Mouse (Mus musculus): ENCODE measurements at regions not wholly inside any gene's neighbourhood (a gene's known extent, or its start where the extent isn't known, plus 50 kb on each side); places are given as distances from the start of the nearest gene placed in this dataset.

- no peak for DNase-seq (ENCODE audit: low spot score)
These were observed 590.5 kb upstream of the Nrg3 start for GRCm38 (mm10) chr14:40063371-40063770.

- no peak for DNase-seq (ENCODE audit: low spot score)
These were observed 569.0 kb upstream of the Nrg3 start for GRCm38 (mm10) chr14:40041879-40042278.

- no peak for DNase-seq (ENCODE audit: low spot score)
These were observed 563.3 kb upstream of the Nrg3 start for GRCm38 (mm10) chr14:40036173-40036572.

- no peak for DNase-seq (ENCODE audit: low spot score)
These were observed 542.4 kb upstream of the Nrg3 start for GRCm38 (mm10) chr14:40015261-40015660.

GRCm38 (mm10) chr14:40014646-40015045 lies 541.8 kb upstream of the Nrg3 start:
- no peak for DNase-seq (ENCODE audit: low spot score)

- peak; percentile 69 for DNase-seq (ENCODE audit: low spot score)
These were observed 537.1 kb upstream of the Nrg3 start for GRCm38 (mm10) chr14:40009781-40010551.

Measured in embryo, embryonic 10 days (tissue).